Mouse (Mus musculus) ovary, adult 2 months (tissue): ENCODE data around the gene Col19a1. TPM values are rescaled to one million over a fixed set of nuclear protein-coding genes. Genes with fewer than 3 reads are reported as not detected.

Experiments
- polyA plus RNA-seq: library from polyadenylated mRNA; depleted of rRNA; stranded (reverse); fragments of >200 nt; gene quantifications from 2 replicates; pipeline ENCODE4 v1.2.3, GENCODE M21; 2012; rRNA removed

The Col19a1 gene
- polyA plus RNA-seq = 0.02 and 0.03 TPM in 2 replicates

DNA sequence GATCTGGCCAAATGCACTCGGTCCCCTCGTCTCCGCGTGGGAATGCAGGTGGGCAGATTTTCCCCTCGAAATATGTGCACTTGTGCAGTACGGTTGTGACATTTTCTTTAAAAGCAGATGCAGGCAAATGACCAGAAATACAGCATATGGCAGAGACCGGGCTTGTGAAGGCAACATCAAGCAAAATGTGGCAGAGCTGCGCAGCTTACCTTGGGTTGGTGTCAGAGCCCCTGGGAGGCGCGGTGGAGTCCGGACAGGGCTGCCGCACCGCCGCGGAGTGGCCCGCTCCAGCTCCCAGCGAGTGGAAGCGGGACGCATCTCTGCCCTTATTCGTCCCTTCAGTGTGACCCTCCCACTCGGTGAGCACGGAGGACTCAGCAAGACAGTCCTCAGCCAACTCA lies at the start of gene Col19a1:
Col19a1 (minus strand) TSS at position 332 of the 401 bp plus-strand sequence.

Other genes starting within 250 kb of the Col19a1 start
- gene Lmbrd1, start 91.2 kb upstream of the Col19a1 start, polyA plus RNA-seq = 7.7 and 8.6 TPM in 2 replicates